Mouse (Mus musculus) cerebellum, adult (tissue): Measurements from ENCODE around the gene Katnal1.

Experiments
- ATAC-seq: cut with Nextera tagmentation; 2 replicates; pipeline ENCODE4 v1.9.2; 2017; ENCODE audit warnings: mild to moderate bottlenecking, moderate library complexity, mixed read lengths; ENCODE audit not compliant: insufficient number of reproducible peaks, low FRiP score, low TSS enrichment

Gene Katnal1

GRCm38 (mm10) chr5:148928382-148929115, 571 bp downstream of the Katnal1 start:
- ATAC-seq: peak; percentile 98

- ATAC-seq: no peak
These were observed 1.4 kb downstream of the Katnal1 start for GRCm38 (mm10) chr5:148927717-148928223.

- ATAC-seq: no peak
These were observed 4.5 kb downstream of the Katnal1 start for GRCm38 (mm10) chr5:148924586-148924985.

- ATAC-seq: no peak
These were observed 5.1 kb downstream of the Katnal1 start for GRCm38 (mm10) chr5:148924051-148924450.

GRCm38 (mm10) chr5:148923408-148923807, 5.7 kb downstream of the Katnal1 start:
- no peak for ATAC-seq

- no peak for ATAC-seq
These were observed 6.3 kb downstream of the Katnal1 start for GRCm38 (mm10) chr5:148922773-148923172.

- no peak for ATAC-seq
These were observed 11.1 kb downstream of the Katnal1 start for GRCm38 (mm10) chr5:148918049-148918448.

- no peak for ATAC-seq
These were observed 12.3 kb downstream of the Katnal1 start for GRCm38 (mm10) chr5:148916775-148917174.

GRCm38 (mm10) chr5:148912262-148912661, 16.9 kb downstream of the Katnal1 start:
- no peak for ATAC-seq

- ATAC-seq: no peak
These were observed 19.1 kb downstream of the Katnal1 start for GRCm38 (mm10) chr5:148910066-148910465.

- no peak for ATAC-seq
These were observed 19.7 kb downstream of the Katnal1 start for GRCm38 (mm10) chr5:148909402-148909801.

- no peak for ATAC-seq
These were observed 20.1 kb downstream of the Katnal1 start for GRCm38 (mm10) chr5:148909057-148909395.

GRCm38 (mm10) chr5:148908191-148909056, 20.7 kb downstream of the Katnal1 start:
- no peak for ATAC-seq

- no peak for ATAC-seq
These were observed 22.8 kb downstream of the Katnal1 start for GRCm38 (mm10) chr5:148906305-148906704.

- ATAC-seq: no peak
These were observed 24.3 kb downstream of the Katnal1 start for GRCm38 (mm10) chr5:148904846-148905245.

GRCm38 (mm10) chr5:148899361-148899760, 29.8 kb downstream of the Katnal1 start:
- no peak for ATAC-seq

GRCm38 (mm10) chr5:148897941-148898417, 31.1 kb downstream of the Katnal1 start:
- ATAC-seq: no peak

GRCm38 (mm10) chr5:148897069-148897702, 31.9 kb downstream of the Katnal1 start:
- ATAC-seq: no peak

GRCm38 (mm10) chr5:148896515-148896914, 32.6 kb downstream of the Katnal1 start:
- no peak for ATAC-seq

- ATAC-seq: no peak
These were observed 33.3 kb downstream of the Katnal1 start for GRCm38 (mm10) chr5:148895833-148896232.

GRCm38 (mm10) chr5:148895034-148895433, 34.1 kb downstream of the Katnal1 start:
- ATAC-seq: no peak
